Mouse (Mus musculus) MN1 (cell line): ENCODE measurements around the gene 1700017B05Rik.

ENCODE experiments used
- DNase-seq: peaks from one replicate; pipeline ENCODE4 v3.0.0-alpha.2; 2016; ENCODE audit warnings: low spot score

1700017B05Rik gene

GRCm38 (mm10) chr9:57214500-57214899, 47.9 kb downstream of the 1700017B05Rik start:
- DNase-seq, result no peak

- DNase-seq, result no peak
These were observed 49.8 kb downstream of the 1700017B05Rik start for GRCm38 (mm10) chr9:57212448-57213222.

- DNase-seq, result peak; percentile 27
These were observed 53.1 kb downstream of the 1700017B05Rik start for GRCm38 (mm10) chr9:57209316-57209715.

GRCm38 (mm10) chr9:57206896-57207295, 55.5 kb downstream of the 1700017B05Rik start:
- no peak for DNase-seq

GRCm38 (mm10) chr9:57203571-57203970, 58.8 kb downstream of the 1700017B05Rik start:
- peak; percentile 75 for DNase-seq
